Mouse (Mus musculus): ENCODE measurements around the gene Pcnt. TPM values are rescaled to one million over a fixed set of nuclear protein-coding genes. Genes with fewer than 3 reads are reported as not detected.

Pcnt gene
- polyA plus RNA-seq, 1 experiment, result 24.8 TPM

DNA sequence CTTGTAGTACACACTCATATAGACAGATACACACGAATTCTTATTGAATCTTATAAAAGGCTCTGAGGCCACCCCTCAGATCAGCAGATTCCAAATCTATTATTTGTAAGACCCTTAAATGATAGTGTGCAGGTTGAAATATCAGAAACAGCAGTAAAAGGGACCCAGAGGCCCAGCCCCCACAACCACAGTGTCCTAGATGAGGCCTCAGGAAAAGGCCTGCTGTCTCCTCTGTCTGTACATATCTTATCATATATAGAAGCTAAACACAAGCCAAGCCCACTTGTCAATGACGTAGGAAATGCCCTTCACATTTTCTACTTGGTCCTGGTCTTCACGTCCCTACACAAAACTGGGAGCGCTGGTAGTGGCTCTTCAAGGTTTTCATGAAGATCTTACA is 113.5 kb downstream of the Pcnt start:
- Histone ChIP-seq H3K27ac (ENCODE audit: insufficient read depth, low read depth, low read length) (no peak overlapping the region), H3K4me3 (ENCODE audit: insufficient read depth, low read length) (no peak overlapping the region)
- TF ChIP-seq POLR2A (IDR thresholded peaks at IDR 0.05; ENCODE audit: borderline replicate concordance, low read depth, low read length) (no peak), CTCF (IDR thresholded peaks at IDR 0.05; ENCODE audit: low read depth, low read length) (no peak)

GRCm38 (mm10) chr10:76328574-76328973 is 114.0 kb downstream of the Pcnt start:
- Histone ChIP-seq H3K4me1 (ENCODE audit: control insufficient read depth, insufficient read depth, low read length) (no peaks in the 10 kb centered on the region), H3K4me3 (ENCODE audit: insufficient read depth, low read length) (no peak overlapping the region), H3K27ac (ENCODE audit: insufficient read depth, low read depth, low read length) (no peak overlapping the region)
- TF ChIP-seq POLR2A (IDR thresholded peaks at IDR 0.05; ENCODE audit: borderline replicate concordance, low read depth, low read length), result no peak
- no peak for TF ChIP-seq CTCF (IDR thresholded peaks at IDR 0.05; ENCODE audit: low read depth, low read length)

More for the DNA sequence above, 113.5 kb downstream of the Pcnt start:
- no peaks in the 10 kb centered on the region for H3K4me1 ChIP-seq (ENCODE audit: control insufficient read depth, insufficient read depth, low read length)

DNA sequence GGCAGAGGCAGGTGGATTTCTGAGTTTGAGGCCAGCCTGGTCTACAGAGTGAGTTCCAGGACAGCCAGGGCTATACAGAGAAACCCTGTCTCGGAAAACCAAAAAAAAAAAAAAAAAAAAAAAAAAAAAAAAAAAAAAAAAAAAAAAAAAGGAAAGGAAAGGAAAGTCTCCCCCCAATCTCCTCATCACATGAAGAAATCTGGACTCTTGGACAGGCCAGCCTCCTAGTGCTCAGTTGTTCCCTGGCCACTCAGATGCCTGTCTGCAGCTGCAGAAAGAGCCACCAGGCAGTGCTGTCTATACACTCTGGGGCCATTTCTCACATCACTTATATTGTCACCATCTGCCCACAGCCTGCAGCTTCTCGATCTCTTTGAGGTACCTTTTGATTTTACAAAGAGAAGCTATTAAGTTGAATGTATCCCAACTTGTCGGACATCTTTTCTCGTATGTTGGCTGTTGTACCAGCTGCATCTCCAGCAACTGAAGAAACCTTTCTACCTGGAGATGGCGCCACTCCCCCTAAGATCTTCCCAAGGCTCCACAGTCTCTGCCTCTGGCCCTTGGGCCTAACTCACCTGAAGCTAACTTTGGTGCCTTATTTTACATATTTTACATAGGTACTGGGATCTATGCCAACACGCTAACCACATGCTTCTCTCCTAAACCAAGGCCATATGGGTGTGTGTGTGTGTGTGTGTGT is 116.1 kb downstream of the Pcnt start:
- Histone ChIP-seq H3K4me3 (ENCODE audit: insufficient read depth, low read length) (no peak overlapping the region), H3K27ac (ENCODE audit: insufficient read depth, low read depth, low read length) (no peak overlapping the region), H3K4me1 (ENCODE audit: control insufficient read depth, insufficient read depth, low read length) (no peaks in the 10 kb centered on the region)
- TF ChIP-seq POLR2A (IDR thresholded peaks at IDR 0.05; ENCODE audit: borderline replicate concordance, low read depth, low read length), result no peak
- no peak for TF ChIP-seq CTCF (IDR thresholded peaks at IDR 0.05; ENCODE audit: low read depth, low read length)

DNA sequence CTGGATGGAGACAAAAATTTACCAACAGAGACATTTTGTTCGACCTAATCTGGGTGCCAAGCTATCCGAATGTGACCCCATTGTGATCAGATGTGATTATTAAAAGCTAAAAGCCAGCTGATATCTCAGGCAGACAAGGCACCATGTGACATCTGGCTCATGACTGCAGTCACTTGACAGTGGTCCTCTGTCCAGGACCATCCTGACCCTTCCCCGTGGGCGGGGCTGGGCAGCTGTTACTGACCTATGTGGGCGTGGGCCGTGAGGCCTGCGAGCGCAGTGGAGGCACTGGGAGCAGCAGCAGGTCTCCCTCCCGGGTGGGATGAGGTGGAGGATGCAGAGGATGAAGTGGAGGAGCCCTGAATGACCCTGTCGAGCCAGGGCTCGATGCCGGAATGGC is 125.0 kb downstream of the Pcnt start:
- H3K4me1 ChIP-seq (ENCODE audit: control insufficient read depth, insufficient read depth, low read length), result no peaks in the 10 kb centered on the region
- no peak overlapping the region for H3K4me3 ChIP-seq (ENCODE audit: insufficient read depth, low read length)
- no peak overlapping the region for H3K27ac ChIP-seq (ENCODE audit: insufficient read depth, low read depth, low read length)
- TF ChIP-seq CTCF (IDR thresholded peaks at IDR 0.05; ENCODE audit: low read depth, low read length) (no peak), POLR2A (IDR thresholded peaks at IDR 0.05; ENCODE audit: borderline replicate concordance, low read depth, low read length) (no peak)

DNA sequence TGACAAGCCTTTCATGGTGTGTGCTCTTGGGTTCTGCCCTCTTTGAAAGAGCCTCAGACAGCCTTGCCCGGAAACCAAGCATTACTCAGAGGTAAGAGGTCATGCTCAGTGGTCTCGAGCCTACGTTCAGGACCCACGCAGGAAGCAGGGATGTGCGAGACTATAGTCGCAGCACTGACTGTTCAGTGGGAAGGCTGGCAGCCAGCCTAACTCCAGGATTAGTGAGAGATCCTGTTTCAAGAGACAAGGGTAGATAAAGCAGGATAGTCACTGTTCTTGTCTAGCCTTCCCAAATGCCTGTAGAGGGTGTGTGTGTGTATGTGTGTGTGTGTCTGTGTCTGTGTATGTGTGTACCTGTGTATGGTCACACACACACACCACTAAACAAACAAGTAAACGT is 126.4 kb downstream of the Pcnt start:
- no peaks in the 10 kb centered on the region for H3K4me1 ChIP-seq (ENCODE audit: control insufficient read depth, insufficient read depth, low read length)
- no peak overlapping the region for H3K4me3 ChIP-seq (ENCODE audit: insufficient read depth, low read length)
- no peak overlapping the region for H3K27ac ChIP-seq (ENCODE audit: insufficient read depth, low read depth, low read length)
- TF ChIP-seq POLR2A (IDR thresholded peaks at IDR 0.05; ENCODE audit: borderline replicate concordance, low read depth, low read length), result no peak
- TF ChIP-seq CTCF (IDR thresholded peaks at IDR 0.05; ENCODE audit: low read depth, low read length), result no peak

- Histone ChIP-seq H3K4me3 (ENCODE audit: insufficient read depth, low read length) (no peak overlapping the region), H3K4me1 (ENCODE audit: control insufficient read depth, insufficient read depth, low read length) (peaks cover 10% of the 10 kb centered on the region), H3K27ac (ENCODE audit: insufficient read depth, low read depth, low read length) (no peak overlapping the region)
- no peak for TF ChIP-seq CTCF (IDR thresholded peaks at IDR 0.05; ENCODE audit: low read depth, low read length)
- TF ChIP-seq POLR2A (IDR thresholded peaks at IDR 0.05; ENCODE audit: borderline replicate concordance, low read depth, low read length), result no peak
Measured at GRCm38 (mm10) chr10:76306738-76307137, 135.8 kb downstream of the Pcnt start.

Other genes with a start within 250 kb of the Pcnt start
- gene Prmt2, start 204.9 kb downstream of the Pcnt start, polyA plus RNA-seq (2012; ENCODE audit: insufficient read depth, insufficient read length, missing spikeins), result 20.0 and 23.3 TPM in 2 replicates
- not detected in 2 replicates for gene S100b, start 188.9 kb downstream of the Pcnt start, polyA plus RNA-seq (2012; ENCODE audit: insufficient read depth, insufficient read length, missing spikeins)
- 10.8 and 12.1 TPM in 2 replicates for gene Dip2a, start 97.5 kb downstream of the Pcnt start, polyA plus RNA-seq (2012; ENCODE audit: insufficient read depth, insufficient read length, missing spikeins)
- gene AC141477.1, start 2.3 kb downstream of the Pcnt start, polyA plus RNA-seq (2012; ENCODE audit: insufficient read depth, insufficient read length, missing spikeins), result 8.3 and 9.2 TPM in 2 replicates
- not detected in 2 replicates for gene 2610028H24Rik, start 6.3 kb upstream of the Pcnt start, polyA plus RNA-seq (2012; ENCODE audit: insufficient read depth, insufficient read length, missing spikeins)
- 37.8 and 59.7 TPM in 2 replicates for gene Mcm3ap, start 26.1 kb upstream of the Pcnt start, polyA plus RNA-seq (2012; ENCODE audit: insufficient read depth, insufficient read length, missing spikeins)
- 2.0 and 2.7 TPM in 2 replicates for gene Ybey, start 26.3 kb upstream of the Pcnt start, polyA plus RNA-seq (2012; ENCODE audit: insufficient read depth, insufficient read length, missing spikeins)
- gene Lss, start 88.8 kb upstream of the Pcnt start, polyA plus RNA-seq (2012; ENCODE audit: insufficient read depth, insufficient read length, missing spikeins), result 10.9 and 11.0 TPM in 2 replicates
- gene Spatc1l, start 119.5 kb upstream of the Pcnt start, polyA plus RNA-seq (2012; ENCODE audit: insufficient read depth, insufficient read length, missing spikeins), result not detected in 2 replicates
- gene Ftcd, start 132.9 kb upstream of the Pcnt start, polyA plus RNA-seq (2012; ENCODE audit: insufficient read depth, insufficient read length, missing spikeins), result not detected in 2 replicates
- gene Col6a2, start 180.8 kb upstream of the Pcnt start, polyA plus RNA-seq (2012; ENCODE audit: insufficient read depth, insufficient read length, missing spikeins), result 2.2 and 3.1 TPM in 2 replicates